Mouse (Mus musculus): ENCODE results near the gene Serbp1. TPM values are rescaled to one million over a fixed set of nuclear protein-coding genes. Genes with fewer than 3 reads are reported as not detected.
"Not testable (repeated sequence)": the region's sequence is repeated elsewhere in the genome, so short reads cannot be mapped to it uniquely, and the experiment has no call there.

Serbp1 gene
- total RNA-seq (2018; cell fraction: chromatin; rRNA removed): 100 to 1,000 TPM in 24 of 26 experiments, 10 to 100 TPM in 2; 82.2 to 247 (median 159) TPM
- total RNA-seq (2018; cell fraction: cytosol; rRNA removed): 100 to 1,000 TPM; 213 to 465 (median 300) TPM
- total RNA-seq (2018; cell fraction: nucleus; rRNA removed): 100 to 1,000 TPM in 25 of 26 experiments, 10 to 100 TPM in 1; 97.0 to 329 (median 144) TPM
- polyA plus RNA-seq (2018): 276 to 1,082 TPM (median 590 TPM) in 3 replicates

DNA sequence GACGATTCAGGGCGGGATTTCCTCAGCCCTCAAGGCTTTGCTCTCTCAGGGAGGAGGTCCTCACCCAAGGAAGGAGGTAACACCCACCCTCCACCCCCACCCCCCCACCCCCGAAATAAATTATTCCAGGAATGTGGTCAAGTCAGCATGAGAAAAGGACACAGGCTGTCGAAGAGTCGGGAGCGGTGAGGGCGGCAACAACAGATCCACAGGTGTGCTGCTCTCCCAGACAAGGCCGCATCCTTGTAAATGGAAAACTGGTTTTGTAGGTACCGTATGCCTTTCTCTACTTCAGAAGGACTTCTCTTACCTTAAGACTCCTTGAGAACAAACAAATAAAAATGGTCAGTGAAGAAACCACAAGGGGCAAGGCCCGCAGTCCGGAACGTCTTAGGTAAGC, at the start of gene Serbp1:
Serbp1 (plus strand) TSS at position 200 of the 400 bp plus-strand sequence.
- Histone ChIP-seq H3K4me3 (ENCODE audit: inconsistent target) (no peak within 1 kb of the TSS), H3K27ac (no peak within 1 kb of the TSS), H3K79me2 (ENCODE audit: inconsistent target) (no peaks in the 10 kb centered on the region), H3K36me3 (ENCODE audit: inconsistent target) (no peaks in the 10 kb centered on the region)
- WGBS (ENCODE audit: missing documents): 87% methylated on average over 9 of the region's 12 CpGs

DNA sequence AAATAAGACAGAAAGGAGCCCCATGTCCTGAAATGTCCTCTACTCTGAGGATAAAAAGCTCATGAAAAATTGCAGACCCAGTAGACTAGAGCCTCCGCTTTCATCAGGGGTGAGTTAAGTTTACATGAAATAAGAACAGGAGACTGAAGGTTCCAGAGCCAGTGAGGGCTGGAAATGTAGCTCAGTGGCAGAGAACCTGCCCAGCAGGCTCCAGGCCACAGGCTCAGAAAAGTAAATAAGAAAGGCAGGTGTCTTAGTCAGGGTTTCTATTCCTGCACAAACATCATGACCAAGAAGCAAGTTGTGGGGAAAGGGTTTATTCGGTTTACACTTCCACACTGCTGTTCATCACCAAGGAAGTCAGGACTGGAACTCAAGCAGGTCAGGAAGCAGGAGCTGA, 44.4 kb upstream of the Serbp1 start:
- H3K79me2 ChIP-seq (ENCODE audit: inconsistent target): no peaks in the 10 kb centered on the region
- H3K4me3 ChIP-seq (ENCODE audit: inconsistent target): no peak overlapping the region
- 83% methylated on average over 2 of the region's 2 CpGs for WGBS (ENCODE audit: missing documents)
- H3K36me3 ChIP-seq (ENCODE audit: inconsistent target): no peaks in the 10 kb centered on the region
- no peak overlapping the region for H3K27ac ChIP-seq

DNA sequence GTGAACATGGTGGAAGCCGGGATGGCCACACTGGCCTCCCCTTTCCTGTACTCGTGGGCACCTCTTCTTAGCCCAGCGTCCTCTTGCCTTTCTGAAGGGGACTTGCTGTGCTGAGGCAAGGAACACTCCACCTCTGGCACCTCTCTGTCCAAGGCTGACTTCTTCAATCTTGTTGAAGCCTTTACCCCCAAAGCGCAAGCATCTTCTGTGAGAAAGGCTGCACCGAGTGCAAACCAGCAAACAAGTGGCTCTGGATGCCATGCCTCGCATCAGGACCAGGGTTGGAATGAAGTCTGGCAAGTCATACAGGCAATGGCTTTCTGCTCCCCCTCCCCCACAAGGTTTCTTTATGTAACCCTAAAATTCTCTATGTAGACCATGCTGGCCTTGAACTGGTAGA, 43.4 kb upstream of the Serbp1 start:
- Histone ChIP-seq H3K36me3 (ENCODE audit: inconsistent target) (no peaks in the 10 kb centered on the region), H3K4me3 (ENCODE audit: inconsistent target) (no peak overlapping the region), H3K27ac (no peak overlapping the region), H3K79me2 (ENCODE audit: inconsistent target) (no peaks in the 10 kb centered on the region)
- WGBS (ENCODE audit: missing documents): 83% methylated on average over 6 of the region's 6 CpGs

GRCm38 (mm10) chr6:67195148-67195611, 42.8 kb upstream of the Serbp1 start:
- WGBS (ENCODE audit: missing documents): 75% methylated on average over 7 of the region's 7 CpGs
- no peak overlapping the region for H3K27ac ChIP-seq
- H3K79me2 ChIP-seq (ENCODE audit: inconsistent target): no peaks in the 10 kb centered on the region
- no peaks in the 10 kb centered on the region for H3K36me3 ChIP-seq (ENCODE audit: inconsistent target)
- H3K4me3 ChIP-seq (ENCODE audit: inconsistent target): no peak overlapping the region

DNA sequence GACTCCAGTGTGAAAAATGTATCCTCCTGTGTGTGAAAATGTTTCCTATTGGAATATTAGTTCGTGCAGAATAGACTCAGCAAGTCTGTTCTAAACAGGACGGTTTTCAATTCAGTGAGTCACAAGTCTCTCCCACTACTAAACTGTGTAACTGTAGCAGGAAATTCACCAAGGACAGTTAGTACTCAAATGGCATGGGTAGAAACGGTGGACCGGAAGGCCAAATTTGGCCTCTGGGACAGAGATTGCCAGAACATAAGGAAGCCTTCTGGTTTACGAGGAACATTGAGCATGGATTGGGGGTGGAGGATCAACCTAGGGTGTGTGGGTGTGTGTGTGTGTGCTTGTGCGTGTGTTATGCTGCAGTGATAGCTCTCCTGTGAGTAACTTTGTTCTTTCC, 41.2 kb upstream of the Serbp1 start:
- H3K4me3 ChIP-seq (ENCODE audit: inconsistent target): no peak overlapping the region
- H3K27ac ChIP-seq: no peak overlapping the region
- no peaks in the 10 kb centered on the region for H3K79me2 ChIP-seq (ENCODE audit: inconsistent target)
- WGBS (ENCODE audit: missing documents): 84% methylated on average over 6 of the region's 6 CpGs
- H3K36me3 ChIP-seq (ENCODE audit: inconsistent target): no peaks in the 10 kb centered on the region

DNA sequence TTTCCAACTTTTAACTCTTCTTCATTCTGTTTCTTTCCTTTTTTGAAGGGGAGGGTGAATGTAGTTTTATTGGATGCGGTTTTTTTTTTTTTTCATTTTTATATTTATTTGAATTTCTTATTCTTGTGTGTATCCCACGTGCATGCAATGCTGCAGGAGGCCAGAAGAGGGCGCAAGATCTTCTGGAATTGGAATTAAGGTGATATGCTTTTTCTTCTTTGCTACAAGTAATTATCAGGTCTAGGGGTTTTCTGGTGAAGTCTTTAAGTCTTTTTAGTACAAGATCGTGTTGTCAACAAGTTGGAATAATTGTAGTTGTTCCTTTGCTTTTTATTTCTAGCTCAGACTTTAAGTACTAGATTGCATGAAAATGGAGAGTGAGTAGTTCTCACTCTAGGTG, 39.9 kb upstream of the Serbp1 start:
- no peak overlapping the region for H3K4me3 ChIP-seq (ENCODE audit: inconsistent target)
- H3K79me2 ChIP-seq (ENCODE audit: inconsistent target): no peaks in the 10 kb centered on the region
- WGBS (ENCODE audit: missing documents): 34% methylated on average over 3 of the region's 4 CpGs
- H3K36me3 ChIP-seq (ENCODE audit: inconsistent target): no peaks in the 10 kb centered on the region
- H3K27ac ChIP-seq: no peak overlapping the region

DNA sequence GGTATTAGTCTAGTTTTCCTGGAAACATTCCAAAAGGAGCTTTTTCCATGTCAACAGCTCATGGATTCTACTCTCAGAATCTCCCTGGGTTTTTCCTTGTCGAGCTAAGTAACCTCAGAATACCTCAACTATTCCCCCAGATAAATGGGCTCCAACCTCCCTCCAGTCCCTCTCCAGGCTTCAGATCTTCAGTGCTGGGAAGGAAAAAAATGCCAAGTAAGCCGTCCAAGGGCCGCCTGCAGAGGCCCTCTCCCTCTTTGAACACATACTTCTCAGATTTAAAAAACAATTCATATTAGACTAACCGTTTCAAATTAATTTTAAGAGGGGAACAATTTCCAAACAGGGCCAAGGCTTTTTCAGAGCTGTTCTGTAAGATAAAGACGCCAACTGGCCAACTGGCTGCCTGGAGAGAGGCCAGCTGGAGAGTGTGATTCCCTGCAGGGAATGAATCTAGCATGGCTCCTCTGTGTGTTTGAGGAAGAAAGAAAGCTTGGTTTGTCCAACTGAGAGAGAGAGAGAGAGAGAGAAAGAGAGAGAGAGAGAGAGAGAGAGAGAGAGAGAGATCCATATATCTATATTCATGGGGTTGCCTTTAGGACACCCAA, 37.2 kb upstream of the Serbp1 start:
- Histone ChIP-seq H3K79me2 (ENCODE audit: inconsistent target) (no peaks in the 10 kb centered on the region), H3K27ac (no peak overlapping the region), H3K36me3 (ENCODE audit: inconsistent target) (no peaks in the 10 kb centered on the region), H3K4me3 (ENCODE audit: inconsistent target) (no peak overlapping the region)
- WGBS (ENCODE audit: missing documents): 86% methylated on average over 5 of the region's 5 CpGs

DNA sequence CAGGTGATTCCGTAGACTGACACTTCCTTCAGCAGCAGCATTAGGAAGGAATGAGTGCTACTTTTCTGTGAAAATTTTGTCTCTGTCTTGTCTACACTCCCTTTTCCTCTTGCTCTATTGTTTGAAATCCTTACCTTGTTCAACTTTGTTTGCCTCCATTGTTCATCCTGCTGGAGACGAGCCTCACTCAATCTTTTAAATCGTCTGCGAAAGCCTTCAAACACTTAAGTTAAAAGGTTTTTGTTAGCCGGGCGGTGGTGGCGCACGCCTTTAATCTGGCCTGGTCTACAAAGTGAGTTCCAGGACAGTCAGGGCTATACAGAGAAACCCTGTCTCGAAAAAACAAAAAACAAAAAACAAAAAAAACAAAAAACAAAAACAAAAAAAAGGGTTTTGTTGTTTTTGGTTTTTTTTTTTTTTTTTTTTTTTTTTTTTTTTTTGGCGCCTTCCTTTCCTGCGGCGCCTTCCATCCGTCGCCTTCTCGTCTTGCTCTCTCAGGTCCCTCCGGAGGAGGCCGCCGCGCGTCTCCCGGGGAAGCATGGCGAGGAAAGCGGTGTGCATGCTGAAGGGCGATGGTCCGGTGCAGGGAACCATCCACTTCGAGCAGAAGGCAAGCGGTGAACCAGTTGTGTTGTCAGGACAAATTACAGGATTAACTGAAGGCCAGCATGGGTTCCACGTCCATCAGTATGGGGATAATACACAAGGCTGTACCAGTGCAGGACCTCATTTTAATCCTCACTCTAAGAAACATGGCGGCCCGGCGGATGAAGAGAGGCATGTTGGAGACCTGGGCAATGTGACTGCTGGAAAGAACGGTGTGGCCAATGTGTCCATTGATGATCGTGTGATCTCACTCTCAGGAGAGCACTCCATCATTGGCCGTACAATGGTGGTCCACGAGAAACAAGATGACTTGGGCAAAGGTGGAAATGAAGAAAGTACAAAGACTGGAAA, 32.6 kb upstream of the Serbp1 start:
- Histone ChIP-seq H3K79me2 (ENCODE audit: inconsistent target) (no peaks in the 10 kb centered on the region), H3K36me3 (ENCODE audit: inconsistent target) (no peaks in the 10 kb centered on the region), H3K27ac (no peak overlapping the region), H3K4me3 (ENCODE audit: inconsistent target) (no peak overlapping the region)
- WGBS (ENCODE audit: missing documents): 93% methylated on average over 22 of the region's 35 CpGs

- Histone ChIP-seq H3K27ac (no peak overlapping the region), H3K36me3 (ENCODE audit: inconsistent target) (no peaks in the 10 kb centered on the region), H3K79me2 (ENCODE audit: inconsistent target) (no peaks in the 10 kb centered on the region), H3K4me3 (ENCODE audit: inconsistent target) (no peak overlapping the region)
- WGBS (ENCODE audit: missing documents): 100% methylated on average over 1 of the region's 1 CpGs
These were observed 25.6 kb upstream of the Serbp1 start for GRCm38 (mm10) chr6:67212362-67212761.

GRCm38 (mm10) chr6:67213429-67214098, 24.4 kb upstream of the Serbp1 start:
- 29% methylated on average over 4 of the region's 4 CpGs for WGBS (ENCODE audit: missing documents)
- Histone ChIP-seq H3K27ac (no peak overlapping the region), H3K36me3 (ENCODE audit: inconsistent target) (no peaks in the 10 kb centered on the region), H3K4me3 (ENCODE audit: inconsistent target) (no peak overlapping the region), H3K79me2 (ENCODE audit: inconsistent target) (no peaks in the 10 kb centered on the region)

DNA sequence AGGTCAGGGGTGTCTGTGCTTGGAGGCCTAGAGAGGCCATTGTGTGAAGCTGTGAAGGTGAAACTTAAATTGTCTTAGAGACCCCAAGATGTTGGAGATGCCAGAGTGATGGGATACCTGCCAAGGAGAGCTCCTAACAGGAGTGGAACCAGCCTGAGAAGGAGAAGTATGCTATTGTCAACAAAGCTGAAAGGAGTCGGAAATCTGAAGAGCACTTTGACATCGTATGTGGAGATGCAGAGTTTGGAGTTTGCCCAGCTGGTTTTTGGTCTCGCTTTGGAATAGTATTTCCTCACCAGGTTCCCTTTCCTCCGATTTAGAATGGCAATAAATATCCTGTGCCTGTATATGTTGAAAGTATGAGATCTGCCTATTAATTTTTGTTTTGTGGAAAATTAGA, 20.6 kb upstream of the Serbp1 start:
- Histone ChIP-seq H3K36me3 (ENCODE audit: inconsistent target) (no peaks in the 10 kb centered on the region), H3K79me2 (ENCODE audit: inconsistent target) (no peaks in the 10 kb centered on the region), H3K27ac (no peak overlapping the region), H3K4me3 (ENCODE audit: inconsistent target) (no peak overlapping the region)
- WGBS (ENCODE audit: missing documents): 94% methylated on average over 4 of the region's 4 CpGs

DNA sequence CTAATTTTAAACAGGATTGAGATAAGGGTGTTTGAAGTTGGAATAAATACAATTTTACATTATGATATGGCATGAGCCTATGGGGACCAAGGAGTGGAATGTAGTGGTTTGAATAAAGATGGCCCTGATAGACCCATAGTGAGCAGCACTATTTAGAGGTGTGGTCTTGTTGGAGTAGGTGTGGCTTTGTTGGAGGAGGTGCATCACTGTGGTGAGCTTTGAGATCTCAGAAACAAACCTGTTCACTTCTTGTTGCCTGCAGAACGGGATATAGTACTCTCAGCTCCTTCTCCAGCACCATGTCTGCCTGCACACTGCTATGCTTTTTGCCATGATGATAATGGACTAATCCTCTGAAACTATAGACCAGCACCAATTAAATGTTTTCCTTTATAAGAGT, 20.1 kb upstream of the Serbp1 start:
- H3K36me3 ChIP-seq (ENCODE audit: inconsistent target): no peaks in the 10 kb centered on the region
- no peak overlapping the region for H3K4me3 ChIP-seq (ENCODE audit: inconsistent target)
- whole genome bisulfite sequencing (ENCODE audit: missing documents): 88% methylated on average over 1 of the region's 1 CpGs
- H3K79me2 ChIP-seq (ENCODE audit: inconsistent target): no peaks in the 10 kb centered on the region
- H3K27ac ChIP-seq: no peak overlapping the region

DNA sequence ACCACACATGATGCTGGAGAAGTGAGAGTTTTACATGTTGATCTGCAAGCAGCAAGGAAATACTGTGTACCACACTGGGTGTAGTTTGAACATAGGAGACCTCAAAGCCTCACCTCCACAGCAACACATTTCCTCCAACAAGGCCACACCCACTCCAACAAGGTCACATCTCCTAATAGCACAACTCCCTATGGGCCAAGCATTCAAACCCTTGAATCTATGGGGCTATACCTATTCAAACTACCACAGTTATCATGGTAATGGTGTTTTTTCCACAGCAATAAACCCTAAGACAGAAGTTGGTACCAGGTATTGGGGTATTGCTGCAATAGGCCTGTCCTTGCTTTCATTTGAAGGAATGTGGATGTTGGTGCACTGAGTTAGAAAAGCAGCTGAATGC, 19.4 kb upstream of the Serbp1 start:
- Histone ChIP-seq H3K36me3 (ENCODE audit: inconsistent target) (no peaks in the 10 kb centered on the region), H3K79me2 (ENCODE audit: inconsistent target) (no peaks in the 10 kb centered on the region), H3K4me3 (ENCODE audit: inconsistent target) (no peak overlapping the region), H3K27ac (no peak overlapping the region)

GRCm38 (mm10) chr6:67219931-67220330, 18.0 kb upstream of the Serbp1 start:
- H3K27ac ChIP-seq; H3K79me2 ChIP-seq (ENCODE audit: inconsistent target); H3K4me3 ChIP-seq (ENCODE audit: inconsistent target); H3K36me3 ChIP-seq (ENCODE audit: inconsistent target): not testable (repeated sequence)
- 93% methylated on average over 12 of the region's 14 CpGs for WGBS (ENCODE audit: missing documents)

DNA sequence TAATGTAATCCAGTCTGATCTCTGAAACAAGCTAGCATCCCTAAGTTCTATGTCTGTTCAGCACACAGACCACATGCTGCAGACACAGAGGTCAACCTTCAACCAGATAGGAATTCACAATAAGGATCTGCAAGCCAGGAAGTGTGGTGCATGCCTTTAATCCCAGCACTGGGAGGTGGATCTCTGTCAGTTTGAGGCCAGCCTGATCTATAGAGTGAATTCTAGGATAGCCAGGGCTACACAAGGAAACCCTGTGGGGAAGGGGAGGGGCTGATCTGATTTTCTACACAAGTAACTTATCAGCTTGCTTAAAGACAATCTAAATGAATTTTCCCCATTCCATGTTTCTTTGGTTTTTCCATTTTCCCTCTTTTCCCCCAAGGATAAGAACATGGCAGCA, 17.2 kb upstream of the Serbp1 start:
- H3K4me3 ChIP-seq (ENCODE audit: inconsistent target): no peak overlapping the region
- H3K27ac ChIP-seq: no peak overlapping the region
- H3K79me2 ChIP-seq (ENCODE audit: inconsistent target): no peaks in the 10 kb centered on the region
- no peaks in the 10 kb centered on the region for H3K36me3 ChIP-seq (ENCODE audit: inconsistent target)
